Mouse (Mus musculus) MEL (cell line): ENCODE results near the gene Macf1. TPM values are rescaled to one million over a fixed set of nuclear protein-coding genes. Genes with fewer than 3 reads are reported as not detected.

Experiments
- DNase-seq: peaks from one replicate; pipeline ENCODE4 v3.0.0; 2011; ENCODE audit warnings: low read depth, low spot score
- H3K27ac ChIP-seq: 2 replicates; pipeline ENCODE4 v1.5.1; 2012; ENCODE audit warnings: low read depth, mild to moderate bottlenecking, control low read depth, low read length, moderate library complexity; ENCODE audit not compliant: control insufficient read depth
- H3K27me3 ChIP-seq, 2 experiments: fragments of 150-350 bp in 1 of 2; sonication (generic) in 1 of 2; 2 replicates each; pipeline ENCODE4 v1.6.1; 2012; ENCODE audit warnings: low read length in 2 of 2, mild to moderate bottlenecking in 2 of 2, improper control_type of control experiment in 1 of 2, moderate library complexity in 1 of 2; ENCODE audit not compliant: insufficient read depth in 2 of 2, control insufficient read depth in 1 of 2
- H3K36me3 ChIP-seq, 2 experiments: 2 replicates each; pipeline ENCODE4 v1.6.1; 2012 to 2014; ENCODE audit warnings: low read length in 2 of 2, improper control_type of control experiment in 1 of 2, inconsistent platforms in 1 of 2, mild to moderate bottlenecking in 1 of 2; ENCODE audit not compliant: insufficient read depth in 2 of 2, control insufficient read depth in 1 of 2
- H3K4me1 ChIP-seq, 2 experiments: fragments of 150-350 bp in 1 of 2; sonication (generic) in 1 of 2; 2 replicates each; pipeline ENCODE4 v1.6.1; 2012; ENCODE audit warnings: low read length in 2 of 2, improper control_type of control experiment in 1 of 2, mild to moderate bottlenecking in 1 of 2; ENCODE audit not compliant: insufficient read depth in 2 of 2, control insufficient read depth in 1 of 2
- H3K4me3 ChIP-seq, 2 experiments: fragments of 150-350 bp in 1 of 2; sonication (generic) in 1 of 2; 2 replicates each; pipeline ENCODE4 v1.5.1; 2012; ENCODE audit warnings: low read depth in 2 of 2, low read length in 2 of 2, mild to moderate bottlenecking in 2 of 2, moderate library complexity in 2 of 2, control low read depth in 1 of 2, improper control_type of control experiment in 1 of 2; ENCODE audit not compliant: control insufficient read depth in 1 of 2, insufficient read depth in 1 of 2
- H3K79me2 ChIP-seq: 2 replicates; pipeline ENCODE4 v1.6.1; 2012; ENCODE audit warnings: mild to moderate bottlenecking, low read length, moderate library complexity; ENCODE audit not compliant: control insufficient read depth, poor library complexity, insufficient read depth
- H3K9ac ChIP-seq: 2 replicates; pipeline ENCODE4 v1.6.1; 2012; ENCODE audit warnings: low read depth, mild to moderate bottlenecking, control low read depth, low read length, moderate library complexity; ENCODE audit not compliant: control insufficient read depth, poor library complexity, severe bottlenecking
- H3K9me3 ChIP-seq: fragments of 150-350 bp; sonication (generic); replicated peaks from 2 replicates; pipeline ENCODE4 v1.6.1; 2012; ENCODE audit warnings: mild to moderate bottlenecking, low read length, improper control_type of control experiment, moderate library complexity; ENCODE audit not compliant: insufficient read depth
- BHLHE40 ChIP-seq: IDR thresholded peaks from 2 replicates; pipeline ENCODE4 v1.6.1; 2012; ENCODE audit warnings: low read depth, mild to moderate bottlenecking, inconsistent platforms, low read length, improper control_type of control experiment, borderline replicate concordance
- CHD2 ChIP-seq: IDR thresholded peaks from 2 replicates; pipeline ENCODE4 v1.6.1; 2011; ENCODE audit warnings: low read length, improper control_type of control experiment
- ELF1 ChIP-seq: IDR thresholded peaks from 2 replicates; pipeline ENCODE4 v1.6.1; 2014; ENCODE audit warnings: low read depth, mild to moderate bottlenecking, inconsistent platforms, low read length, improper control_type of control experiment, moderate library complexity
- GATA1 ChIP-seq: IDR thresholded peaks from 2 replicates; pipeline ENCODE4 v1.6.1; 2011; ENCODE audit warnings: low read depth, low read length, improper control_type of control experiment
- HCFC1 ChIP-seq: IDR thresholded peaks from 2 replicates; pipeline ENCODE4 v1.6.1; 2012; ENCODE audit warnings: low read depth, mild to moderate bottlenecking, inconsistent platforms, low read length, improper control_type of control experiment, moderate library complexity
- JUND ChIP-seq: IDR thresholded peaks from 2 replicates; pipeline ENCODE4 v1.6.1; 2011; ENCODE audit warnings: low read depth, mild to moderate bottlenecking, improper control_type of control experiment, low read length
- MAX ChIP-seq: IDR thresholded peaks from 2 replicates; pipeline ENCODE4 v1.6.1; 2011; ENCODE audit warnings: low read length, improper control_type of control experiment
- MAZ ChIP-seq: IDR thresholded peaks from 2 replicates; pipeline ENCODE4 v1.6.1; 2012; ENCODE audit warnings: low read depth, mild to moderate bottlenecking, inconsistent platforms, low read length, improper control_type of control experiment
- MEF2A ChIP-seq: IDR thresholded peaks from 2 replicates; pipeline ENCODE4 v1.6.1; 2014; ENCODE audit warnings: low read depth, mild to moderate bottlenecking, inconsistent platforms, low read length, improper control_type of control experiment; ENCODE audit not compliant: poor library complexity, insufficient replicate concordance, severe bottlenecking; ENCODE audit errors: extremely low read depth
- POLR2A ChIP-seq, 2 experiments: IDR thresholded peaks; 2 replicates each; pipeline ENCODE4 v1.6.1; 2011 to 2012; ENCODE audit warnings: low read length in 2 of 2, mild to moderate bottlenecking in 2 of 2, control low read depth in 1 of 2, improper control_type of control experiment in 1 of 2, low read depth in 1 of 2, moderate library complexity in 1 of 2; ENCODE audit not compliant: control insufficient read depth in 1 of 2, insufficient read depth in 1 of 2, poor library complexity in 1 of 2
- RAD21 ChIP-seq: IDR thresholded peaks from 2 replicates; pipeline ENCODE4 v1.6.1; 2011; ENCODE audit warnings: mild to moderate bottlenecking, low read depth, low read length, improper control_type of control experiment
- RCOR1 ChIP-seq: IDR thresholded peaks from 2 replicates; pipeline ENCODE4 v1.6.1; 2012; ENCODE audit warnings: low read depth, mild to moderate bottlenecking, inconsistent platforms, low read length, improper control_type of control experiment
- TAL1 ChIP-seq: IDR thresholded peaks from 2 replicates; pipeline ENCODE4 v1.6.1; 2012; ENCODE audit warnings: mild to moderate bottlenecking, inconsistent platforms, low read length, moderate library complexity, mixed read lengths
- TBP ChIP-seq: IDR thresholded peaks from 2 replicates; pipeline ENCODE4 v1.8.0; 2011; ENCODE audit warnings: low read depth, low read length, improper control_type of control experiment
- UBTF ChIP-seq: IDR thresholded peaks from 2 replicates; pipeline ENCODE4 v1.6.1; 2012; ENCODE audit warnings: low read depth, mild to moderate bottlenecking, inconsistent platforms, low read length, improper control_type of control experiment, moderate library complexity, borderline replicate concordance; ENCODE audit not compliant: insufficient read depth
- USF1 ChIP-seq: IDR thresholded peaks from 2 replicates; pipeline ENCODE4 v1.6.1; 2014; ENCODE audit warnings: low read depth, mild to moderate bottlenecking, inconsistent platforms, low read length, improper control_type of control experiment, moderate library complexity
- ZKSCAN1 ChIP-seq: IDR thresholded peaks from 2 replicates; pipeline ENCODE4 v1.6.1; 2012; ENCODE audit warnings: low read depth, mild to moderate bottlenecking, inconsistent platforms, low read length, improper control_type of control experiment, moderate library complexity
- polyA plus RNA-seq, 2 experiments: library from polyadenylated mRNA; stranded (reverse) in 1 of 2; unstranded in 1 of 2; fragments of >175 nt in 1 of 2; fragments of >200 nt in 1 of 2; gene quantifications; 2 replicates each; pipeline versions ENCODE4 v1.2.1 to v1.2.4; 2012; ENCODE audit warnings: low replicate concordance in 2 of 2, low read depth in 1 of 2; ENCODE audit not compliant: insufficient read length in 2 of 2, insufficient read depth in 1 of 2, missing spikeins in 1 of 2
- total RNA-seq: library from RNA; depleted of rRNA; stranded (reverse); fragments of 300-350 nt; gene quantifications from 2 replicates; pipeline ENCODE4 v1.2.3, GENCODE M21; 2012

Macf1 gene
- total and polyA plus RNA-seq, 3 experiments, result 18.5 to 71.4 (median 60.8) TPM

- TF ChIP-seq GATA1, result no peak
- TF ChIP-seq ELF1, result 0 out of 2 replicates have a peak, but pooled peaks have one; percentile 22
- no peak for TF ChIP-seq UBTF
- no peak for TF ChIP-seq MEF2A
- no peak for TF ChIP-seq BHLHE40
- TF ChIP-seq RCOR1, result no peak
- 0 out of 2 replicates have a peak, but pooled peaks have one; percentile 26 for TF ChIP-seq TBP
- peak; percentile 37; the same call in 1 of the 2 replicates for TF ChIP-seq MAX
- no peak for TF ChIP-seq CHD2
- TF ChIP-seq JUND, result no peak
- no peak for TF ChIP-seq ZKSCAN1
- TF ChIP-seq USF1, result no peak
- no peak for TF ChIP-seq RAD21
- no peak for TF ChIP-seq HCFC1
- TF ChIP-seq TAL1, result no peak
Measured at GRCm38 (mm10) chr4:123564051-123564791, 119.9 kb downstream of the Macf1 start (continued).

GRCm38 (mm10) chr4:123562177-123562815 lies 121.9 kb downstream of the Macf1 start:
- H3K27me3 ChIP-seq, result no peaks in the 10 kb centered on the region
- TF ChIP-seq RCOR1 (peak; percentile 52), MAX (no peak), MAZ (no peak), POLR2A (IDR thresholded peaks at IDR 0.05; ENCODE audit: control insufficient read depth in 1 of 2, insufficient read depth in 1 of 2, low read depth in 1 of 2, low read length in 2 of 2, poor library complexity in 1 of 2) (no peak)
- TF ChIP-seq, all 39 proteins: peak for 1
- Histone ChIP-seq H3K4me3 (no peak overlapping the region), H3K9ac (no peak overlapping the region), H3K9me3 (no peaks in the 10 kb centered on the region), H3K36me3 (peaks cover 0 to 15% of the 10 kb centered on the region in 2 experiments; a peak in 2 of 4 replicates), H3K4me1 (peaks cover 15 to 19% of the 10 kb centered on the region in 2 experiments), H3K27ac (no peak overlapping the region), H3K79me2 (no peaks in the 10 kb centered on the region)
- peak; percentile 21 for DNase-seq
